Mouse (Mus musculus) bone marrow, adult 2 months (tissue): ENCODE data around the gene Akr1b8. TPM values are rescaled to one million over a fixed set of nuclear protein-coding genes. Genes with fewer than 3 reads are reported as not detected.
"Not testable (repeated sequence)": the region's sequence is repeated elsewhere in the genome, so short reads cannot be mapped to it uniquely, and the experiment has no call there.

Experiments
- H3K27ac ChIP-seq: fragments of 200-500 bp; 2 replicates; pipeline ENCODE4 v1.5.1; 2012; ENCODE audit warnings: low read depth, mild to moderate bottlenecking, control low read depth, inconsistent platforms, low read length; ENCODE audit not compliant: control insufficient read depth, poor library complexity, insufficient read depth
- H3K4me1 ChIP-seq: fragments of 200-500 bp; 2 replicates; pipeline ENCODE4 v1.6.1; 2011; ENCODE audit warnings: low read length; ENCODE audit not compliant: control insufficient read depth, insufficient read depth
- H3K4me3 ChIP-seq: fragments of 200-500 bp; replicated peaks from 2 replicates; pipeline ENCODE3; 2011; ENCODE audit warnings: mild to moderate bottlenecking, low read depth, low read length, control low read depth; ENCODE audit not compliant: control insufficient read depth
- CTCF ChIP-seq: fragments of 200-500 bp; IDR thresholded peaks from 2 replicates; pipeline ENCODE4 v1.5.1; 2011; ENCODE audit warnings: low read length, control low read depth; ENCODE audit not compliant: control insufficient read depth, insufficient read depth
- POLR2A ChIP-seq: fragments of 200-500 bp; IDR thresholded peaks from 2 replicates; pipeline ENCODE4 v1.6.1; 2011; ENCODE audit warnings: low read depth, mild to moderate bottlenecking, control low read depth, low read length, borderline replicate concordance; ENCODE audit not compliant: control insufficient read depth
- WGBS: fragments of 180-500 bp; shearing (Covaris S2); methylation state at CpG from one replicate; pipeline ENCODE4 v1.1.7; 2018; 5-methylcytosine and 5-hydroxymethylcytosine counted together
- polyA plus RNA-seq: library from polyadenylated mRNA; stranded (reverse); fragments of >200 nt; gene quantifications from 2 replicates; pipeline ENCODE4 v1.2.4, GENCODE M21; 2011; ENCODE audit warnings: low replicate concordance; ENCODE audit not compliant: missing spikeins, insufficient read depth, insufficient read length

Gene Akr1b8
- polyA plus RNA-seq, 1 experiment, result 3.1 TPM

- no peak overlapping the region for H3K4me3 ChIP-seq
- H3K27ac ChIP-seq, result no peak overlapping the region
- WGBS, result 71% methylated on average over 6 of the region's 6 CpGs
- TF ChIP-seq POLR2A (no peak), CTCF (no peak)
- H3K4me1 ChIP-seq, result no peaks in the 10 kb centered on the region
Measured at GRCm38 (mm10) chr6:34343426-34343825, 10.5 kb upstream of the Akr1b8 start.

DNA sequence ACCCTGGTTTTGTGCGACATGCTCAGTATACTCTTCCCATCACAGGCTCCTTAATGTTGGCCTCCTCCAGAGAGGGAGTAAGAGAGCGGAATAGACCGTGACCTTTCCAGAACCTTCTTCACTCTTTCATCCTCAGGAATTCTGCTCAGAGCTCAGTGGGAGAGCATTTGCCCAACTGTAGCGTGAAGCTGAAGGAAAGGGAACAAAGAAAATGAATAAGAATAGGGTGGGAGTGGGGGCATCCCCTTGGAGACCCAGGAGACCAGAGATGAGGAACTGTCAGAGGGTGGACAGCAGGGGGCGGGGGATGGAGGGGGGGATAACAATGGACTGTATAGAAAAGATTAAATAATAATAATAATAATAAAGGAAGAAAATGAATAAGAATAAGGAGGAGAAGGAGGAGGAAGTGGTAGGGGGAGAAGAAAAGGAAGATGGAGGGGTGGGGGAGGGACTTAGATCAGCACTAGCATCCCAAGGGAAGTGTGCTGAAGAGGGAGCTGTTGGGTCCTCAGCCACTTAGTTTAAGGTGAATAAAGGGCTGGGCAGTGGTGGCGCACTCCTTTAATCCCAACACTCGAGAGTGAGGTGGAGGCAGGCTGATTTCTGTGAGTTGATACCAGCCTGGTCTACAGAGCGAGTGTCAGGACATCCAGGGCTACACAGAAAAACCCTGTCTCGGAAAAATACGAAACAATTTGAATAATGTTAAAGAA lies 9.6 kb upstream of the Akr1b8 start:
- TF ChIP-seq CTCF (no peak), POLR2A (no peak)
- 78% methylated on average over 10 of the region's 10 CpGs for WGBS

GRCm38 (mm10) chr6:34344935-34345334 lies 9.0 kb upstream of the Akr1b8 start:
- 40% methylated on average over 9 of the region's 9 CpGs for WGBS
- TF ChIP-seq CTCF, result no peak
- TF ChIP-seq POLR2A, result no peak
- H3K27ac ChIP-seq, result no peak overlapping the region

More for the DNA sequence above, 9.6 kb upstream of the Akr1b8 start:
- Histone ChIP-seq H3K27ac (no peak overlapping the region), H3K4me3 (no peak overlapping the region), H3K4me1 (no peaks in the 10 kb centered on the region)

DNA sequence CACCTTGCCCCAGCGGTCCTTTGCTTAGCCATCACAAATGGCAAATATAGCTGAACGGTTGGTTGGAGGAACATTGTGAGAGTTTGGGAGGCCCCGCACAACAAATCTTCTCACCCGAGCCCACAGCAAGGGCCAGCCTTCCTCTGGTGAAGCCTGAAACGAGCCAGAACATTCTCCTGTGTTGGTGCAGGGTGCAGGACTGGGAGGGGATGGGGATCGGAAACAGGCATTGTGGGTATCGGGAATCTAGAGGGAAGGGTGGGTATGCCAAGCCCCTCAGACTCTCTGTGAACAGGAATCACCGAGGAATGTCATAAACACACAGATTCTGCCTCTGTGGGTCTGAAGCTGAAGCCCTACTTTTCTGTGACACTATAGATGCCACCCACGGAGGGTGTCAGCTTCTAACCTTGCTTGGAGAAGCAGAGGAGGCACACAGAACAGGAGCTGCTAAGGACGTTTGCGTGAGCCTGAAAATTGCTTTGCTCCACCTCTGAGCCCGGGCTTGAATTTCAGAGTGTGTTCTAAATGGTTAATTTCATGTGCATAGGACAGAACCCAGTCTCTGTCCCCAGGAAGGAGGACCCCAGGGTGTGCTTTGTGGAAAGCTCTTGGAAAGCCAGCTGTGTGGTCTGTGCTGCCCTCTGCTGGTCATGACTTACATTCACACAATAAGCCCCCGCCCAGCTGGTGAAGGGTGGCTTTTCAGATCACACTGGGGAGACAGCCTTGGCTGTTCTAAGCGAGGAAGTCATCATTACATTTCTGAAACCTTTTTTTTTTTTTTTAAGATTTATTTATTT lies 7.6 kb upstream of the Akr1b8 start:
- H3K4me3 ChIP-seq, result no peak overlapping the region
- 54% methylated on average over 14 of the region's 14 CpGs for WGBS
- TF ChIP-seq CTCF (peak; percentile 81), POLR2A (no peak)
- no peak overlapping the region for H3K27ac ChIP-seq
- H3K4me1 ChIP-seq, result no peaks in the 10 kb centered on the region

More at GRCm38 (mm10) chr6:34344935-34345334, 9.0 kb upstream of the Akr1b8 start:
- H3K4me1 ChIP-seq, result no peaks in the 10 kb centered on the region
- no peak overlapping the region for H3K4me3 ChIP-seq

GRCm38 (mm10) chr6:34350037-34350699 lies 3.8 kb upstream of the Akr1b8 start:
- 68% methylated on average over 12 of the region's 12 CpGs for WGBS
- no peaks in the 10 kb centered on the region for H3K4me1 ChIP-seq
- H3K4me3 ChIP-seq, result no peak overlapping the region
- TF ChIP-seq CTCF, result no peak
- H3K27ac ChIP-seq, result no peak overlapping the region

- H3K4me1 ChIP-seq, H3K27ac ChIP-seq, H3K4me3 ChIP-seq: not testable (repeated sequence)
- WGBS, result 65% methylated on average over 10 of the region's 10 CpGs
Measured at GRCm38 (mm10) chr6:34351481-34351880, 2.4 kb upstream of the Akr1b8 start.

GRCm38 (mm10) chr6:34352401-34352800 lies 1.5 kb upstream of the Akr1b8 start:
- WGBS, result 92% methylated on average over 3 of the region's 3 CpGs
- Histone ChIP-seq H3K4me3 (no peak overlapping the region), H3K27ac (no peak overlapping the region), H3K4me1 (no peaks in the 10 kb centered on the region)
- TF ChIP-seq POLR2A (no peak), CTCF (no peak)

DNA sequence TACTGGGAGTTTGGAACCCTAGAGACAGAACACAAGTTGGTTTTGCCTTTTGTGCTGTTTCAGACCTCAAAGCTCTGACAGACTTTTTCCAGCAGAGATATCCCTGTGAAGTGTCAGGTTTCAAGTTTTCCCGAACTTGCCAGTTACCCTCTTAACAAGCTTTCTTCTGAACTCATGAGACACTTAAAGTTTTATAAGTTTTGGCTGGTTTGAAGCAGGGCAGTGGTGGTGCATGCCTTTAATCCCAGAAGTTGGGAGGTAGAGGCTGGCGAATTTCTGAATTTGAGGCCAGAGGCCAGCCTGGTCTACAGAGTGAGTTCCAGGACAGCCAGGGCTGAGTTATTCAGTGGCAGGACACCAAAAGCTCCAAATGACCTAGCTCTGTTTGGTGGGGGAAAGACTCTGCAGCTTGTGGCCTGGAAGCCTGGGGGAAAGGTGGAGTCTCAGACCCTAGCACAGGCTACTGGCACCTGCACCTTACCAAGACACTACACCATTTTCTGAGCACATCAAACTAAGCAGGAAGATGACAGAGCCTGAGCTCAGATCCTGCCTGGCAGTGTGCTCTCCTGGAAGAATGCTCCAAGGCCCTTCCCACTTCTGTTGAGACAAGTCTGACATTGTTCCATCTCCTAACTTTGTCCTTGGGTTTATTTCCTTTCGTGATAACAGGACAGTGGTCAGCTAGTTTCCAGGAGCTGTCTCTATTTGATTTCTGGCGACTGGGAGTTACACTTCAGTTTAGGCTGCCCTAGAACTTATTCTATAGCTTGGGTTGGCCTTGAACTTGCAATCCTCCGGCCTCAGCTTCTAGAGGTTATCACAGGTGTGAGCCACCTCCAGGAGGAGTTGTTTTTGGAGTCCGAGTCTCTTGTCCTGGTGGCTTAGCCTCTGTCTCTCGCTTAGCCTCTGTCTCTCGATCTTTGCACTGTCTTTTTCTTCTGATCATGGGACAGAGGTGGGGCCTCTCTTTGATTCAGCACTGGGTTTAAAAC lies 732 bp downstream of the Akr1b8 start:
- Histone ChIP-seq H3K27ac (no peak overlapping the region), H3K4me3 (no peak overlapping the region), H3K4me1 (no peaks in the 10 kb centered on the region)
- WGBS, result 74% methylated on average over 8 of the region's 8 CpGs
- TF ChIP-seq POLR2A (no peak), CTCF (no peak)
